Mouse (Mus musculus): ENCODE measurements at regions not wholly inside any gene's neighbourhood (a gene's known extent, or its start where the extent isn't known, plus 50 kb on each side); places are given as distances from the start of the nearest gene placed in this dataset.
A peak's percentile ranks its signal among the peaks of the same experiment; 100 is the strongest.
"Not testable (repeated sequence)": the region's sequence is repeated elsewhere in the genome, so short reads cannot be mapped to it uniquely, and the experiment has no call there.

GRCm38 (mm10) chr14:48791507-48791906 is 117.9 kb upstream of the Otx2 start:
- Histone ChIP-seq H3K27me3 (replicated peaks) (no peaks in the 10 kb centered on the region), H3K9ac (no peak overlapping the region), H3K9me3 (no peaks in the 10 kb centered on the region), H3K4me3 (no peak overlapping the region), H3K36me3 (no peaks in the 10 kb centered on the region), H3K4me2 (replicated peaks) (no peak overlapping the region), H3K27ac (no peak overlapping the region), H3K4me1 (no peaks in the 10 kb centered on the region)
- ATAC-seq (ENCODE audit: low FRiP score, low read depth): no peak
- WGBS: 87% methylated on average over 5 of the region's 5 CpGs

GRCm38 (mm10) chr14:48779327-48779726 is 105.7 kb upstream of the Otx2 start:
- 76% methylated on average over 1 of the region's 1 CpGs for WGBS
- Histone ChIP-seq H3K4me2 (replicated peaks) (no peak overlapping the region), H3K4me1 (no peaks in the 10 kb centered on the region), H3K27ac (no peak overlapping the region), H3K9me3 (no peaks in the 10 kb centered on the region), H3K36me3 (no peaks in the 10 kb centered on the region), H3K27me3 (replicated peaks) (no peaks in the 10 kb centered on the region), H3K9ac (no peak overlapping the region), H3K4me3 (no peak overlapping the region)
- no peak for ATAC-seq (ENCODE audit: low FRiP score, low read depth)

DNA sequence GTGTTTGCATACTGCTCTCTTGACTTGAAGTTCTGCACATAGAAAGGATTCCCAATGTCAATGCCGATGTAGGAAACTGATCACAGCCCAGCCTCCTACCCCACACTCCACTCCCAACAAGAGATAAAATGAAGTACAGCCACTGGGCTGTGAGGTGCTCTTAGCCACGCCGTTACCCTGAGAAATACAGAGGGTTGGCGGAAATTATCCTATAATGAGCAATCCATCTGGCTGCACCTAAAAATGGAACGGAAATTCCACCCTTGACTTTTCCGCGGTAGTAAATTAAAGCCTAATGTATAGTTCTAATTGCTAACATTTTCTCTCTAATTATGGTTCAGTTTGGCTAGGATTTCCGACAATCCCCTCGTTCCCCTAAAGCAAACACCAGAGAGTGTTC is 97.2 kb upstream of the Otx2 start:
- Histone ChIP-seq H3K4me1 (no peaks in the 10 kb centered on the region), H3K4me2 (replicated peaks) (no peak overlapping the region), H3K9ac (no peak overlapping the region), H3K36me3 (no peaks in the 10 kb centered on the region), H3K9me3 (no peaks in the 10 kb centered on the region), H3K4me3 (no peak overlapping the region), H3K27me3 (replicated peaks) (no peaks in the 10 kb centered on the region), H3K27ac (no peak overlapping the region)
- WGBS: 81% methylated on average over 9 of the region's 9 CpGs
- no peak for ATAC-seq (ENCODE audit: low FRiP score, low read depth)

DNA sequence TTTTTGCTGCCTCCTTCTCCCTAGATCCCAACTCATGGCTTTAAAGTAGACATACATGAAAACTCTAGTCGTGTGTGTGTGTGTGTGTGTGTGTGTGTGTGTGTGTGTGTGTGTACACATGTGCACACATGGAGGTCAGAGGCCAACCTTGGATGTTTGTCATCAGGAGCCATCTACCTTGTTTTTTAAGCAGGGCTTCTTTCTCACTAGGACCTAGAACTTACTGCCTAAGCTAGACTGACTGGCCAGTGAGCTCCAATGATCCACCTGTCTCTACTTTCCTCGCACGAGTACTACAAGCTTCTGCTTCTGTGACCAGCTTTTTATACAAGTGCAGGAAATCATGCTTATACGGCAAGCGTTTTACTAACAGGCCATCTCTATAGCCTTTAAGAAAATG is 89.1 kb upstream of the Otx2 start:
- 87% methylated on average over 5 of the region's 5 CpGs for WGBS
- Histone ChIP-seq H3K4me1 (no peaks in the 10 kb centered on the region), H3K4me2 (replicated peaks) (no peak overlapping the region), H3K9ac (no peak overlapping the region), H3K9me3 (no peaks in the 10 kb centered on the region), H3K27me3 (replicated peaks) (no peaks in the 10 kb centered on the region), H3K4me3 (no peak overlapping the region), H3K27ac (no peak overlapping the region), H3K36me3 (no peaks in the 10 kb centered on the region)
- ATAC-seq (ENCODE audit: low FRiP score, low read depth): no peak

- ATAC-seq (ENCODE audit: low FRiP score, low read depth): peak; percentile 88
- Histone ChIP-seq H3K4me1 (no peaks in the 10 kb centered on the region), H3K27me3 (replicated peaks) (no peaks in the 10 kb centered on the region), H3K4me2 (replicated peaks) (no peak overlapping the region), H3K36me3 (no peaks in the 10 kb centered on the region), H3K9ac (no peak overlapping the region), H3K9me3 (no peaks in the 10 kb centered on the region), H3K4me3 (no peak overlapping the region), H3K27ac (no peak overlapping the region)
- 61% methylated on average over 7 of the region's 7 CpGs for WGBS
Observed at GRCm38 (mm10) chr14:48761002-48761648, 87.5 kb upstream of the Otx2 start.

DNA sequence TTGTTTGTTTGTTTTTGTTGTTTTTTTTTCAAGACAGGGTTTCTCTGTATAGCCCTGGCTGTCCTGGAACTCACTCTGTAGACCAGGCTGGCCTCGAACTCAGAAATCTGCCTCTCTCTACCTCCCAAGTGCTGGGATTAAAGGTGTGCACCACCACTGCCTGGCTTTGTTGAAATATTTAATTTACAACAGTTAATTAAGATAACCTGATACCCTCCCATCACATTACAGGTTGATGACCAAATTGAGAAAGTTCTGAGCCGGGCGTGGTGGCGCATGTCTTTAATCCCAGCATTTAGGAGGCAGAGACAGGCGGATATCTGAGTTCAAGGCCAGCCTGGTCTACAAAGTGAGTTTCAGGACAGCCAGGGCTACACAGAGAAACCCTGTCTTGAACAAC is 81.5 kb upstream of the Otx2 start:
- Histone ChIP-seq H3K4me1 (peaks cover 20% of the 10 kb centered on the region), H3K27me3 (replicated peaks) (peaks cover 12% of the 10 kb centered on the region)
- ATAC-seq (ENCODE audit: low FRiP score, low read depth); H3K9ac ChIP-seq; H3K4me2 ChIP-seq (replicated peaks); H3K9me3 ChIP-seq; H3K27ac ChIP-seq; H3K4me3 ChIP-seq; H3K36me3 ChIP-seq: not testable (repeated sequence)
- 94% methylated on average over 5 of the region's 5 CpGs for WGBS

GRCm38 (mm10) chr14:48754080-48754720 is 80.6 kb upstream of the Otx2 start:
- Histone ChIP-seq H3K27me3 (replicated peaks) (peaks cover 12% of the 10 kb centered on the region), H3K4me3 (no peak overlapping the region), H3K9ac (no peak overlapping the region), H3K9me3 (no peaks in the 10 kb centered on the region), H3K4me2 (replicated peaks) (peak overlapping the region; percentile 28), H3K36me3 (no peaks in the 10 kb centered on the region), H3K4me1 (peaks cover 20% of the 10 kb centered on the region), H3K27ac (no peak overlapping the region)
- peak; percentile 72 for ATAC-seq (ENCODE audit: low FRiP score, low read depth)
- WGBS: 10% methylated on average over 11 of the region's 11 CpGs

GRCm38 (mm10) chr14:48753517-48754079 is 80.0 kb upstream of the Otx2 start:
- no peak overlapping the region for H3K9ac ChIP-seq
- peaks cover 12% of the 10 kb centered on the region for H3K27me3 ChIP-seq (replicated peaks)
- 6% methylated on average over 10 of the region's 10 CpGs for WGBS
- no peak overlapping the region for H3K27ac ChIP-seq
- H3K9me3 ChIP-seq: no peaks in the 10 kb centered on the region
- H3K4me3 ChIP-seq: no peak overlapping the region
- no peaks in the 10 kb centered on the region for H3K36me3 ChIP-seq
- no peak for ATAC-seq (ENCODE audit: low FRiP score, low read depth)
- H3K4me1 ChIP-seq: peaks cover 20% of the 10 kb centered on the region
- H3K4me2 ChIP-seq (replicated peaks): peak overlapping the region; percentile 28

- ATAC-seq (ENCODE audit: low FRiP score, low read depth): no peak
- Histone ChIP-seq H3K4me1 (peaks cover 20% of the 10 kb centered on the region), H3K9me3 (no peaks in the 10 kb centered on the region), H3K9ac (no peak overlapping the region), H3K27ac (no peak overlapping the region), H3K4me2 (replicated peaks) (no peak overlapping the region), H3K36me3 (no peaks in the 10 kb centered on the region), H3K4me3 (no peak overlapping the region), H3K27me3 (replicated peaks) (peaks cover 12% of the 10 kb centered on the region)
- 14% methylated on average over 7 of the region's 7 CpGs for WGBS
Observed at GRCm38 (mm10) chr14:48753084-48753483, 79.5 kb upstream of the Otx2 start.

GRCm38 (mm10) chr14:48752579-48752905 is 78.9 kb upstream of the Otx2 start:
- H3K27ac ChIP-seq: no peak overlapping the region
- H3K4me3 ChIP-seq: no peak overlapping the region
- H3K4me1 ChIP-seq: peaks cover 20% of the 10 kb centered on the region
- WGBS: 23% methylated on average over 8 of the region's 8 CpGs
- H3K36me3 ChIP-seq: no peaks in the 10 kb centered on the region
- peak overlapping the region; percentile 43 for H3K4me2 ChIP-seq (replicated peaks)
- H3K9me3 ChIP-seq: no peaks in the 10 kb centered on the region
- no peak for ATAC-seq (ENCODE audit: low FRiP score, low read depth)
- H3K27me3 ChIP-seq (replicated peaks): peaks cover 12% of the 10 kb centered on the region
- no peak overlapping the region for H3K9ac ChIP-seq

GRCm38 (mm10) chr14:48751751-48752578 is 78.3 kb upstream of the Otx2 start:
- Histone ChIP-seq H3K27ac (no peak overlapping the region), H3K9ac (no peak overlapping the region), H3K4me2 (replicated peaks) (peak overlapping the region; percentile 43), H3K27me3 (replicated peaks) (peaks cover 12% of the 10 kb centered on the region), H3K4me1 (peaks cover 20% of the 10 kb centered on the region), H3K9me3 (no peaks in the 10 kb centered on the region), H3K4me3 (no peak overlapping the region), H3K36me3 (no peaks in the 10 kb centered on the region)
- no peak for ATAC-seq (ENCODE audit: low FRiP score, low read depth)
- 12% methylated on average over 18 of the region's 18 CpGs for WGBS

GRCm38 (mm10) chr14:48750994-48751393 is 77.4 kb upstream of the Otx2 start:
- WGBS: 12% methylated on average over 6 of the region's 6 CpGs
- Histone ChIP-seq H3K4me1 (peaks cover 20% of the 10 kb centered on the region), H3K36me3 (no peaks in the 10 kb centered on the region), H3K27ac (no peak overlapping the region), H3K9ac (no peak overlapping the region), H3K4me2 (replicated peaks) (no peak overlapping the region), H3K27me3 (replicated peaks) (peaks cover 12% of the 10 kb centered on the region), H3K9me3 (no peaks in the 10 kb centered on the region), H3K4me3 (no peak overlapping the region)
- no peak for ATAC-seq (ENCODE audit: low FRiP score, low read depth)

All from neural tube, embryonic 12.5 days (tissue).